Mouse (Mus musculus) bone marrow, adult 2 months (tissue): ENCODE measurements around the gene Rdm1.

ENCODE experiments used
- CTCF ChIP-seq: fragments of 200-500 bp; IDR thresholded peaks from 2 replicates; pipeline ENCODE4 v1.5.1; 2011; ENCODE audit warnings: low read length, control low read depth; ENCODE audit not compliant: control insufficient read depth, insufficient read depth
- POLR2A ChIP-seq: fragments of 200-500 bp; IDR thresholded peaks from 2 replicates; pipeline ENCODE4 v1.6.1; 2011; ENCODE audit warnings: low read depth, mild to moderate bottlenecking, control low read depth, low read length, borderline replicate concordance; ENCODE audit not compliant: control insufficient read depth

DNA sequence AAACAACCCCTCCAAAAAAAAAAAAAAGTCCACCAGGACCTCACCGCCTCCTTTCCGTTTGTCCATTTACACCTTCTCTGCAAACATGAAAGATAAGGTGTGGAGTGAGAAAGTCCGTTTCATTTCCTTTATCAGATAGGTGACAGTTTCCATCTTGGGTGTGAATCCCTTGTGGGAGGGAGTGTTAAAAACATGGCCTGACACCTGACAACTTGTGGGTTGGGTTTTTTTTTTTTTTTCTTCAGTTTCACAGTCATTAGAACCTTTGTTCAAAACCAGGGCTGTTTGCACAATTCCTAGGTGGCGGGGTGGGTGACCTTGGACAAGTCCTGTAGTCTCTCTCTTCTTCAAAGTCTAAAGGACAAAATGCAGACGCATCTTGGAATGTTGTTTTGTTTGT lies 34.8 kb downstream of the Rdm1 start:
- TF ChIP-seq CTCF (no peak), POLR2A (no peak)
